Mouse (Mus musculus) erythroblast, embryonic 14.5 days (primary cell): ENCODE measurements around the gene Kmt5b. TPM values are rescaled to one million over a fixed set of nuclear protein-coding genes. Genes with fewer than 3 reads are reported as not detected.

Experiments used
- H3K27me3 ChIP-seq: 2 replicates; pipeline ENCODE4 v1.6.1; 2012; ENCODE audit warnings: inconsistent platforms; ENCODE audit not compliant: control insufficient read depth
- H3K36me3 ChIP-seq: 2 replicates; pipeline ENCODE4 v1.6.1; 2012; ENCODE audit warnings: mild to moderate bottlenecking, inconsistent platforms; ENCODE audit not compliant: control insufficient read depth
- H3K4me1 ChIP-seq: 2 replicates; pipeline ENCODE4 v1.6.1; 2012; ENCODE audit warnings: inconsistent platforms; ENCODE audit not compliant: control insufficient read depth
- H3K4me3 ChIP-seq: replicated peaks from 2 replicates; pipeline ENCODE3; 2012; ENCODE audit warnings: moderate library complexity, mild to moderate bottlenecking, inconsistent platforms
- H3K9me3 ChIP-seq: 2 replicates; pipeline ENCODE4 v1.6.1; 2012; ENCODE audit warnings: low read length, inconsistent platforms, mixed read lengths; ENCODE audit not compliant: control insufficient read depth
- GATA1 ChIP-seq: IDR thresholded peaks from 2 replicates; pipeline ENCODE4 v1.6.1; 2012; ENCODE audit warnings: low read length, inconsistent platforms, mixed read lengths
- TAL1 ChIP-seq: IDR thresholded peaks from 3 replicates; pipeline ENCODE4 v1.6.1; 2012; ENCODE audit warnings: low read length, inconsistent platforms, mixed read lengths
- polyA plus RNA-seq: library from polyadenylated mRNA; stranded (reverse); fragments of >175 nt; gene quantifications from 2 replicates; pipeline ENCODE4 v1.2.3, GENCODE M21; 2012

Gene Kmt5b
- polyA plus RNA-seq, 1 experiment, result 0.52 TPM

DNA sequence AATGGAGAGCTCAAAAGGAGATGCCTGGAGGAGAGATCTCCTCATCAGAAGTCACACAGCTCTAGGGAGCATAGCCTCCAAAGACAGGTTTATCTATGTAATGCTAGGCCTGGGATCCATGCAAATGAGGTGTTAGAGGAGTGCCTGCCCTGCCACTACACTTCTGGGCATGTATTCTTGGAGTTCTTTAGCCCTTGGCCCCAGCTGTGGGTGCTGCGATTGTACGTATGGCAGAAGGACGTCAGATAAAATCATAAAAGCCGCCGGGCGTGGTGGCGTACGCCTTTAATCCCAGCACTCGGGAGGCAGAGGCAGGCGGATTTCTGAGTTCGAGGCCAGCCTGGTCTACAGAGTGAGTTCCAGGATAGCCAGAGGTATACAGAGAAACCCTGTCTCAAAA lies 78.1 kb downstream of the Kmt5b start:
- Histone ChIP-seq H3K4me3 (no peak overlapping the region), H3K9me3 (no peaks in the 10 kb centered on the region), H3K27me3 (no peaks in the 10 kb centered on the region), H3K36me3 (no peaks in the 10 kb centered on the region), H3K4me1 (peaks cover 2% of the 10 kb centered on the region)
- no peak for TF ChIP-seq TAL1
- no peak for TF ChIP-seq GATA1

DNA sequence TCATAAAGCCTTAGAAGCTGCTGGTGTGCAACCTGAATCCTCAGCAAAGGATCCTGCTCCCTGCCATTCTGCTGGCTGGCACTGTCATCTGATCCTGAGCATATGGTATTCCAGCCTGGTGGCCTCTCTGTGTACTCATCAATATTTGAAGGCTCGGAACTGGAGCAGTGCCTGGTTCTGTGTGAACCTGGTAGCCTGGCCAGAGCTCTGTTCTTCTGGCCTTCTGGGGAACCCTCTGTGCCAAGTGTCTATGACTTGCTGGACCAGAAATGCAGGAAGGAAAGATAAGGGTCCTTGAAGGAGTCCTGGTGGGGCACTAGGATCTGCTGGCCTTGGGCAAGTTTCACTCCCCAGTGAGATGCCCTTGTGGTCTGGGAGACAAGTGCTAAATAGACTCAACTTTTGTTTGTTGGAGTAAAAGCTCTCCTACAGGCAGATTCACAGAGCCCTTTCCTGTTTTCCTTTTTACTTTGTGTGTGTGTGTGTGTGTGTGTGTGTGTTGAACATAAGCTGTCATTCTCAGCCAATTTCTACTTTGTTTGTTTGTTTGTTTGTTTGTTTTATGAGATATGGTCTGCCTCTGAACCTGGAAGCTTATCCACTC lies 78.7 kb downstream of the Kmt5b start:
- no peaks in the 10 kb centered on the region for H3K27me3 ChIP-seq
- H3K36me3 ChIP-seq, result no peaks in the 10 kb centered on the region
- no peaks in the 10 kb centered on the region for H3K9me3 ChIP-seq
- TF ChIP-seq GATA1, result no peak
- H3K4me1 ChIP-seq, result peaks cover 6% of the 10 kb centered on the region
- no peak overlapping the region for H3K4me3 ChIP-seq

DNA sequence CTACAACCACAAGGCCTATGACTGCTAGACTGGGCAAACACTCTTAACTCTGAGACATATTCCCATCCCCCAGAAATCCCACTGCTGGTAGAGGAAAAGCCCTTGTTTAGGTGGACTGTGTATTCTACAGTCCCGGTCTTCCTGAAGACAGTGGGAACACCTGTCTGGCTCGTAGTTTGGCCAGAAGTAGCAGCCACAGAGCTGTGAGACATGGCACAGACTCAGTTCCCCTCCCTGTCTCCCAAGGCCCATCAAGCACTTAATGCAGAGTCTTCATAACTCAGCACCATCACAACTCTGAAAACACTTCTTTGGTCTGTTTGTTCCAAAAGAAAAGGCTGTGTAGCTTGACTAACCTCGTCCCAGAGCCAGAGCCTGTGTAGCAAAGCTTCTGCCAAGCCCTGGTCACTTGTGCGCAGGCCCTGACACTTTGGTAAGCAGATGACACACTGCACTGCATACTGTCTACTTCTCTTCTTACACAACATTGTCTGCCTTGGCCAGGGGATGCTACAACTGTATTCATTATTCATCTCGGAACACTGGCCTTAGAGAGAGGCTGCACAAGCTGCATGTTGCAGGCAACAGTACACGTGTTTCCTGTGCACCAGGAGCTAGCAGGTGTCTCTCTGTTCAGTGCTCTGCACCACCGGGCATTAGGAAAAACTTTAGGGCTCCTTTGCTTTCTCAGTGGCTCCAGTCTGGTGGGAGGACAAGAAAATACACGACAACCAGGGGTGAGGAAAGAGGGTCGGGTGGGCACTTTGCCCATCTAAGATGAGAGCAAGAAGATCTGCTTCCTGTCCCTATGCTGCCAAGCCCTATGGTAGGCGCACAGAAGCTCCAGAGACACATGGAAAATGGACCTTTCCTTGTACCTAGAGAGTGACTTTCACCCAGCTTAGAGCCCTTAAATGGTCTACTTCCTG lies 79.7 kb downstream of the Kmt5b start:
- TF ChIP-seq GATA1, result no peak
- no peak for TF ChIP-seq TAL1
- Histone ChIP-seq H3K4me3 (no peak overlapping the region), H3K4me1 (peaks cover 16% of the 10 kb centered on the region), H3K27me3 (no peaks in the 10 kb centered on the region), H3K9me3 (no peaks in the 10 kb centered on the region), H3K36me3 (no peaks in the 10 kb centered on the region)

GRCm38 (mm10) chr19:3847711-3848110 lies 80.5 kb downstream of the Kmt5b start:
- Histone ChIP-seq H3K27me3 (no peaks in the 10 kb centered on the region), H3K36me3 (no peaks in the 10 kb centered on the region), H3K4me1 (peaks cover 22% of the 10 kb centered on the region), H3K4me3 (no peak overlapping the region), H3K9me3 (no peaks in the 10 kb centered on the region)
- TF ChIP-seq GATA1, result no peak
- TF ChIP-seq TAL1, result no peak

- no peaks in the 10 kb centered on the region for H3K36me3 ChIP-seq
- H3K4me3 ChIP-seq, result no peak overlapping the region
- H3K9me3 ChIP-seq, result no peaks in the 10 kb centered on the region
- no peaks in the 10 kb centered on the region for H3K27me3 ChIP-seq
- TF ChIP-seq TAL1 (no peak), GATA1 (no peak)
- peaks cover 25% of the 10 kb centered on the region for H3K4me1 ChIP-seq
These were observed 81.1 kb downstream of the Kmt5b start for GRCm38 (mm10) chr19:3848207-3848808.

- TF ChIP-seq GATA1 (no peak), TAL1 (no peak)
- Histone ChIP-seq H3K4me1 (peaks cover 28% of the 10 kb centered on the region), H3K27me3 (no peaks in the 10 kb centered on the region), H3K4me3 (no peak overlapping the region), H3K36me3 (no peaks in the 10 kb centered on the region; the same call in 1 of the 2 replicates), H3K9me3 (no peaks in the 10 kb centered on the region)
These were observed 82.0 kb downstream of the Kmt5b start for GRCm38 (mm10) chr19:3849251-3849650.

DNA sequence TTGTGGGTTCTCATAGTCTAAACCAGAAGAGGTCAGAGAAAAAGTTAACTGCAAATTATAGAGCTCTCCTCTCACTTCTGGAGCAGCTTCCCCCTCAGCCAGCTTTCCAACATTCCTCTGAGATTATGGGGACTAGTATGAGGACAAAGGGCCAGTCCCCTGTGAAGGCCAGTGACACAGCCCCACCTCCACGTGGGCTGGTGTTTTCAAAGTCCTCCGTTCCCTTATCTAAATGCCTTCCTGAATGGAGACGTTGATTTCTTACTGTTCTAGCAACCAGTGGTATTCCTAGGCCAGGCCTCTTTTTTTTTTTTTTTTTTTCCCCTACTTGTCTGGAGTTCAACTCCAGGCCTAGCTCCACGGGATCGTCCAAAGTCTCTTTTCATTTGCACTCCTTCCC lies 82.9 kb downstream of the Kmt5b start:
- H3K4me1 ChIP-seq, result peaks cover 29% of the 10 kb centered on the region
- no peaks in the 10 kb centered on the region for H3K9me3 ChIP-seq
- TF ChIP-seq GATA1, result no peak
- TF ChIP-seq TAL1, result no peak
- no peak overlapping the region for H3K4me3 ChIP-seq
- no peaks in the 10 kb centered on the region for H3K27me3 ChIP-seq
- no peaks in the 10 kb centered on the region; the same call in 1 of the 2 replicates for H3K36me3 ChIP-seq

- no peaks in the 10 kb centered on the region for H3K9me3 ChIP-seq
- no peaks in the 10 kb centered on the region; the same call in 1 of the 2 replicates for H3K36me3 ChIP-seq
- peaks cover 36% of the 10 kb centered on the region for H3K4me1 ChIP-seq
- no peaks in the 10 kb centered on the region for H3K27me3 ChIP-seq
- no peak for TF ChIP-seq GATA1
- TF ChIP-seq TAL1, result no peak
- peak overlapping the region; percentile 80 for H3K4me3 ChIP-seq
These were observed 83.7 kb downstream of the Kmt5b start for GRCm38 (mm10) chr19:3850847-3851469.

DNA sequence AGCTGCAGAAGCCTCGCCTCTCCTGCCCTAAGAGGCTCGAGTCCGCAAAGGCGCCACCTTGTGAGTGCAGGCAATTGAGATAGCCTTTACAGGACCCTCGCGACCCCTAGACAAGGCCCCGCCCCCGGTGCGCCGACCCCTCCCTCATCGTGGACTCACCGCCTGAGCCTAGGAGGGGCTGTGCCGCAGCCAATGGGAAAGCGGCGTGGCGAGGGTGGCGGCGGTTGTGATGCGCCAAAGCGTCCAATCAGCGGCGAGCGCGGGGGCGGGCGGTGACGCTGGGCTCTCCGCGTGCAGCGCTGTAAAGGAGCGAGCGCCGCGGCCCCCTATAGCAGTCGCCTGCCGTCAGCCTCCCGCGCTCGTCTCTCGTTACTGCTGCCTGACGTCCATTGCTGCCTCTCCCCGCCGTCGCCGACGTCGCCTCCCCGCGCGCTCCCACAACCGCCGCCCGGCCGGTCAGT lies 84.3 kb downstream of the Kmt5b start, which contains the start of gene Chka:
Gene Chka, plus strand, starts transcription at position 272 of the 461 bp plus-strand sequence.
- Histone ChIP-seq H3K4me1 (peaks cover 36% of the 10 kb centered on the region), H3K9me3 (no peaks in the 10 kb centered on the region), H3K36me3 (no peaks in the 10 kb centered on the region; the same call in 1 of the 2 replicates), H3K4me3 (peak within 1 kb of the TSS; percentile 80), H3K27me3 (no peaks in the 10 kb centered on the region)
- TF ChIP-seq TAL1 (no peak), GATA1 (no peak)
